Mouse (Mus musculus) MEL (cell line): ENCODE measurements around the gene Gm15557.

ENCODE experiments used
- BHLHE40 ChIP-seq: IDR thresholded peaks from 2 replicates; pipeline ENCODE4 v1.6.1; 2012; ENCODE audit warnings: low read depth, mild to moderate bottlenecking, inconsistent platforms, low read length, improper control_type of control experiment, borderline replicate concordance
- CHD1 ChIP-seq: IDR thresholded peaks from 2 replicates; pipeline ENCODE4 v1.6.1; 2012; ENCODE audit warnings: low read depth, mild to moderate bottlenecking, inconsistent platforms, low read length, improper control_type of control experiment
- ELF1 ChIP-seq: IDR thresholded peaks from 2 replicates; pipeline ENCODE4 v1.6.1; 2014; ENCODE audit warnings: low read depth, mild to moderate bottlenecking, inconsistent platforms, low read length, improper control_type of control experiment, moderate library complexity
- EP300 ChIP-seq, 2 experiments: IDR thresholded peaks; 2 replicates each; pipeline ENCODE4 v1.6.1; 2011; ENCODE audit warnings: improper control_type of control experiment in 2 of 2, low read length in 2 of 2, low read depth in 1 of 2, mild to moderate bottlenecking in 1 of 2
- RAD21 ChIP-seq: IDR thresholded peaks from 2 replicates; pipeline ENCODE4 v1.6.1; 2011; ENCODE audit warnings: mild to moderate bottlenecking, low read depth, low read length, improper control_type of control experiment
- TBP ChIP-seq: IDR thresholded peaks from 2 replicates; pipeline ENCODE4 v1.8.0; 2011; ENCODE audit warnings: low read depth, low read length, improper control_type of control experiment

DNA sequence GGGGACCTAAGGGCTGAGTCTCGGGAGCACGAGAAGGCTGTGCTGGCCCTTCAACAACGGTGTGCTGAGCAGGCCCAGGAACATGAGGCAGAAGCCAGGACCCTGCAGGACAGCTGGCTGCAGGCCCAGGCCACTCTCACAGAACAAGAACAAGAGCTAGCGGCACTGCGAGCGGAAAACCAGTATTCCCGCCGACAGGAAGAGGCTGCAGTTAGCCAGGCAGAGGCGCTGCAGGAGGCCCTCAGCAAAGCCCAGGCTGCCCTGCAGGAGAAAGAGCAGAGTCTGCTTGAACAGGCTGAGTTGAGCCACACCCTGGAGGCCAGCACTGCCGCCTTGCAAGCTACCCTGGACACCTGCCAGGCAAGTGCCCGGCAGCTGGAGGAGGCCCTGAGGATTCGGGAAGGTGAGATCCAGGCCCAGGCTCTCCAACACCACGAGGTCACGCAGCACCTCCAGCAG, 51.4 kb downstream of the Gm15557 start:
- TF ChIP-seq TBP (no peak), ELF1 (no peak), EP300 (IDR thresholded peaks at IDR 0.05; ENCODE audit: low read depth in 1 of 2, low read length in 2 of 2) (no peak), RAD21 (no peak), BHLHE40 (no peak), CHD1 (no peak)
